Mouse (Mus musculus): ENCODE measurements around the gene Slc2a13.

The Slc2a13 gene

DNA sequence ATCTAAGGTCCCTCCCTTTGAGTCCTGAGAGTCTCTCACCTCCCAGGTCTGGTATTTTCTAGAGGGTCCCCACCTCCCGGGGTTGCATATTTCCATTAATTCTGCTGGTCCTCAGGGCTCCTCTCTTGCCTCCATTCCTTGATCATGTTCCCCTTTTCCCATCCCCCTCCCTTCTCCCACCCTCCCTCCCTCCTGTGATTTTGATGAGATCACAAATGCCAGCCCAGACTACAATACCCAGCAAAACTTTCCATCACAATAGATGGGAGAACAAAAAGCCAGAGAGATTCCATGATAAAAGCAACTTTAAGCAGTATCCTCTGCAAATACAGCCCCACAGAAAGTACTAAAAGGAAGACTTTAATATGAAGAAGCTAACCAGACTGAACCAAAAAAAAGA lies 309.1 kb downstream of the Slc2a13 start:
- DNase-seq (ENCODE audit: low spot score), result no peak

DNA sequence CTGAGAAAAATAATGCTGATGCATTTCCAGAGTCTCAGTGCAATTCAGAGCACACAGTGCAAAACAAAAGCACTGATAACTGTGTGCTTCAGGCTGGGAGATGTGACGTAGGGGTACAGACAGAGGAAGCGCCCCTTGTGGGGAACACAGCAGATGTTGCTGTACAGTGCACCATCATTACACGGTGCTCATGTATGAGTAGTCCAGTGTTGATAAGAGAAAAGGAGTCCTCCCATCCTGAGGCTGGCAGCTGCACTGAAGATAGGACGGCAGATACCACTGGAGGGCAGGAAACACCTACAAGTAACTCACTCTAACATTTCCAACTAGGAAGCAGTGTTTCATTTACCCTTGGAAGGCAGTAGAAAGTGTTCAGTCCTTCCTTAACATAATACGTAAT lies 312.5 kb downstream of the Slc2a13 start:
- no peak for DNase-seq (ENCODE audit: low spot score)

GRCm38 (mm10) chr15:91257140-91257539 lies 315.9 kb downstream of the Slc2a13 start:
- DNase-seq (ENCODE audit: low spot score), result no peak

GRCm38 (mm10) chr15:91255308-91255707 lies 317.8 kb downstream of the Slc2a13 start:
- DNase-seq (ENCODE audit: low spot score), result no peak

DNA sequence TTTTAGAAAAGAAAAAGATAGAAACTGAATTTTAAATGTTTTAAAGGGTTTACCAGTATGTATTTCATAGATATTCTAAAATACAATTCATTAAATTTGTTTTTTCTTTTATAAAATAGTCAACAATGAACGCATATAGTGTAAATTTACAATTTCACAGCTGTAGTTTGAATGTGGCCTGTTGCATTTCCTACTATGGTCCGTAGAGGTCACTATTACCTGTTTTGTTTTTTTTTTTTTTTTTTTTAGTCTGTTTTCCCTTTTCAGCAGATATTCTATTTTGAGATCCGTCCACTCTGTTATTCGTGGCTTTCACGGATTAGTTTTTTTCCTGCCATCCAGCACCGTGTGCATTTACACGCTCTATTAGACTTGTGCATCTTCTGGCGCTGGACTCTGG lies 320.1 kb downstream of the Slc2a13 start:
- no peak for DNase-seq (ENCODE audit: low spot score)

- DNase-seq (ENCODE audit: low spot score), result no peak
Observed at GRCm38 (mm10) chr15:91251544-91252408, 321.3 kb downstream of the Slc2a13 start.

DNA sequence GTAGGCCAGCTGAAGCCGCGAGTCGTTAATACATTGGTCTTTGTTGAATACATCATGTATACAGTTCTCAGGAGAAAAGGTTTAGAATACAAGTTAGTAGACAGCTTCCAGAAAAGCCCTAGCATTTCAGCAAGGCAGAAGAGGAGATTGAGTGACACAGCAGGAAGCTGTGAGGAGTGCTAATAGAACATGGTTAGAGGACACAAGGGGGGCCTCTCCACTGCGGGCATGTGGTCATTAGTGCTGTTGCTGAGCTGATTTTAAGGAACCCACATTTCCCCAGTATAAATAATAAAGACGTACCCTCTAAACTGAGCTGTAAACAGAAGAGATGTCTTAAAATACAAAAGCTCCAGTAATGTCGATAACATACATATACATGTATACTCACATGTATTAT lies 322.2 kb downstream of the Slc2a13 start:
- no peak for DNase-seq (ENCODE audit: low spot score)

GRCm38 (mm10) chr15:91240683-91241335 lies 332.3 kb downstream of the Slc2a13 start:
- DNase-seq (ENCODE audit: low spot score), result no peak

DNA sequence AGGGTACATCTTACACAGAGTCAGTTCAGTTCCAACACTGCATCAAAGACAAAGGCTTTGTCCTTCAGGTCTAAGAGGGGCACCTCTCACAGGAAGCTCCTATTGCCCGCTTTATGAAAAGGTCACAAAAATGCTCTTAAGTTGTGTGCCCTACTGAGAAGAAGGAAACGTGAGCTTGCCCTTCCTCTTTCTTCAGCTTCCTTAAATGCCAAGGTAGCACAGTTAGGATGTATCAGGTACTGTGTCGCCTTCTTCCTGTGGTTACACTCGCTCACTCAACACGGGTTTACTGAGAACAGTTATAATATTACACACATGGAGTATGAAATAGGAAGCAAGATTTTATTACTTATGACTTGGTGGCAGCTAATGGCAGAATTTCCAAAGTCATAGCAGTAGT lies 335.8 kb downstream of the Slc2a13 start:
- no peak for DNase-seq (ENCODE audit: low spot score)
